Mouse (Mus musculus): ENCODE measurements around the gene Sike1. TPM values are rescaled to one million over a fixed set of nuclear protein-coding genes. Genes with fewer than 3 reads are reported as not detected.

Sike1 gene
- polyA plus RNA-seq, 1 experiment from 2014 or later: 72.4 TPM

DNA sequence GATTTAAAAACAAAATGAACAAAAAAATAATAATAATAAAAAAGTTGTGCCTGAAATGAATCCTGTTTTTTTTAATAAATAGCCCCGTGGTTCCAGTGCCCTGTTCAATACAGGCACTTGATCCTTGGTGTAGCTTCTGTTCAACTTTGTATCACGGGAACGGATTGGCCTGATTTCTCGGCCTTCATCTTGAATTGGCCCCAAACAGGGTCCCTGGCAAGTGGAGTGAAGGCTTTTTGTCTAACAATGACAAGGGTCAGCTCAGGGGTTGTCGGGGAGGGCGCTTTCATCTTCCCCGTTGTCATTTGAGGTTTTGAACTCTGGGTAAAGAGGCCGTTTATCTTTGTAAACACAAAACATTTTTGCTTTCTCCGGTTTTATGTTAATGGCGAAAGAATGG, 62.2 kb downstream of the Sike1 start:
- peaks cover 68% of the 10 kb centered on the region for H3K36me3 ChIP-seq (ENCODE audit: control insufficient read depth, insufficient read depth, low read length)
- 3% methylated on average over 10 of the region's 10 CpGs for WGBS
- H3K4me2 ChIP-seq (replicated peaks; ENCODE audit: low read depth, low read length): peak overlapping the region; percentile 57
- H3K4me1 ChIP-seq (ENCODE audit: control insufficient read depth, insufficient read depth, low read length): 0 out of 2 replicates have a peak, but pooled peaks cover 4% of the 10 kb centered on the region
- peak overlapping the region; percentile 93; the same call in 1 of the 2 replicates for H3K9ac ChIP-seq (ENCODE audit: low read depth, low read length)
- H3K4me3 ChIP-seq (ENCODE audit: low read length): peak overlapping the region; percentile 91
- peak; percentile 47 for ATAC-seq (ENCODE audit: low FRiP score, low TSS enrichment)
- 0 out of 2 replicates have a peak overlapping the region, but pooled peaks have one; percentile 47 for H3K27ac ChIP-seq (ENCODE audit: low read depth, low read length)
- no peaks in the 10 kb centered on the region for H3K9me3 ChIP-seq (ENCODE audit: control insufficient read depth, low read length)
- no peaks in the 10 kb centered on the region for H3K27me3 ChIP-seq (ENCODE audit: control insufficient read depth, insufficient read depth, low read length)

Other genes starting within 250 kb of the Sike1 start
- gene Tshb, start 213.0 kb upstream of the Sike1 start, polyA plus RNA-seq (2014; fragmentation: Nextera tagmentation; extraction: Ambion mirVana): 0.04 TPM in 1 of 2 replicates, not detected in the other
- not detected in 2 replicates for gene Sycp1, start 59.6 kb upstream of the Sike1 start, polyA plus RNA-seq (2014; fragmentation: Nextera tagmentation; extraction: Ambion mirVana)
- gene Nr1h5, start 31.6 kb upstream of the Sike1 start, polyA plus RNA-seq (2014; fragmentation: Nextera tagmentation; extraction: Ambion mirVana): not detected in 2 replicates
- 316 and 496 TPM in 2 replicates for gene Csde1, start 24.7 kb downstream of the Sike1 start, polyA plus RNA-seq (2014; fragmentation: Nextera tagmentation; extraction: Ambion mirVana)
- 124 and 135 TPM in 2 replicates for gene Nras, start 62.6 kb downstream of the Sike1 start, polyA plus RNA-seq (2014; fragmentation: Nextera tagmentation; extraction: Ambion mirVana)
- gene Ampd1, start 78.3 kb downstream of the Sike1 start, polyA plus RNA-seq (2014; fragmentation: Nextera tagmentation; extraction: Ambion mirVana): not detected in 2 replicates
- 2.2 and 3.6 TPM in 2 replicates for gene Dennd2c, start 106.9 kb downstream of the Sike1 start, polyA plus RNA-seq (2014; fragmentation: Nextera tagmentation; extraction: Ambion mirVana)
- 195 and 223 TPM in 2 replicates for gene Bcas2, start 175.9 kb downstream of the Sike1 start, polyA plus RNA-seq (2014; fragmentation: Nextera tagmentation; extraction: Ambion mirVana)